Mouse (Mus musculus): ENCODE data around the gene Gpr68.

Gpr68 gene

GRCm38 (mm10) chr12:100910731-100911130 is 2.7 kb upstream of the Gpr68 start:
- DNase-seq (ENCODE audit: low spot score in 2 of 2) = no peak

- no peak for DNase-seq (ENCODE audit: low spot score in 2 of 2)
Observed at GRCm38 (mm10) chr12:100909765-100910164, 1.8 kb upstream of the Gpr68 start.

DNA sequence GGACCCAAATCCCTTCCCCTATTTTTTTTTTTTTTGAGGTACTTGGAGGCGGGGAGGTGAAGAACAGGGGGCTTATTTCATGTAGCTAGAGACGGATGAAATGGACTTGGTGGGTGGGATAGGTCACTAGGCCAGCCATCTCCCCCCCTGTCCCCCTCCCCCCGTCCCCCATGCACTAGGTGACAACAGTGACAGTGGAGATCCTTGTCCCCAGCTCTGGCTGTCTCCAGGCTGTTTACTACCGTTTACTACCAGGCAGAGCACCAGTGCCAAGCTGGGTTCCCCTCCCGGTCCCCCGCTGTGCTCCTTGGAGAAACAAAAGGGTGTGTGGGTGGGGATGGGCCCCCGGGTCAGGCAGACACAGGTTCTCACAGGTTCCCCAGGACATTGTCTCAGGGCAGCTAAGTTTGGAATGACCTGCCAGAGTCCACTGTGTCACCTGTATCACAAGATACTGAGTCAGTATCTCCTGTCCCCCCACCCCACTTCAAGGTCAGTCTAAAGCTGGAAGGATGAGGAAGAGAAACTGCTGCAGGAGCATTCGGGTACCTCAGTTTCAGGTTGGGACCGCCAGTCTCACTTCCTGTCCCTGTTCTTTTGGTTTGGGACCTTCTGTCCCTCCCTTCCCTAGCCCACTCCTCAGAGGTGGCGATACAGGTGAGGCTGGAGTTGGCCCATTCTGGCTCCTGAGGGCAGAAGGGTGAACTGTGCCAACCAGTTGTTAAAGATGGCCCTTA is 468 bp upstream of the Gpr68 start:
- DNase-seq (ENCODE audit: low spot score in 2 of 2) = no peak

DNA sequence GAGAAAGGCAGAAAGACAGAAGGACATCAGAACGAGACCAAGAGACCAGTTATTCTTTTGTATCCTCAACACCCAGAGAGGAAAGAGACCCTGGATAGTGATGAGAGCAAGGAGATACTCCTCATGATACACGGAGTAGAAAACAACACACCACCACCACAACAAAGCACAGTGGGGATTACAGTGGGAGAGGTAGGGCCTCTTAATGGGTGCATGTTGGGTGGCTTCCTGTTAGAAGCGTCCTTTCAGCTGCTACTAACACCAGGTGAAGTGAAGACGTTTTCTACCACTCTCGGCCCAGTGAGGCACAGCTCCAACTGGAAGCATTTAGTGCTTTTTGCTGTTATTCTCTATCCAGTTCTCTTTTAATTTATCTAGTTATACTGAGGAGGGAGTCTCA is 1.1 kb downstream of the Gpr68 start:
- no peak for DNase-seq (ENCODE audit: low spot score in 2 of 2)

GRCm38 (mm10) chr12:100903761-100904160 is 4.2 kb downstream of the Gpr68 start:
- DNase-seq (ENCODE audit: low spot score in 2 of 2) = peak in 1 of 2 experiments; percentile 40

- no peak for DNase-seq (ENCODE audit: low spot score in 2 of 2)
Observed at GRCm38 (mm10) chr12:100901386-100901785, 6.6 kb downstream of the Gpr68 start.

DNA sequence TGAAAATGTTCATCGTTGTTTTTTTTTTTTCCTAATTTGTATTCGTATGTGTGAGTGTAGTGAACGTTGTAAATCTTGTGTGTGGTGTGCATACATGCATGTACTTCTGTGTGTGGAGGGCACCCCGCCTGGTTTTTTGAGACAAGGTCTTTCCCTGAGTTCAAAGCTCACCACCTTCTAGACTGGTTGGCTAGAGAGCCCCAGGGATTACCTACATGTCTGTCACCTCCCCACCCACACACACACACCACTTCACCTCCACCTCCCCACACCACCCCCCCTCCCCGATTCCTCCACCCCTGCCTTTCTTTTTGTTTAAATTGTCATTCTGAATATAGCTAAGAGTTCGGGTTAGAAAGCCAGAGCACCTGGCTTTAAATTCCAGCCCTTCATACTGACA is 7.1 kb downstream of the Gpr68 start:
- no peak for DNase-seq (ENCODE audit: low spot score in 2 of 2)

GRCm38 (mm10) chr12:100899111-100899640 is 8.8 kb downstream of the Gpr68 start:
- no peak for DNase-seq (ENCODE audit: low spot score in 2 of 2)

DNA sequence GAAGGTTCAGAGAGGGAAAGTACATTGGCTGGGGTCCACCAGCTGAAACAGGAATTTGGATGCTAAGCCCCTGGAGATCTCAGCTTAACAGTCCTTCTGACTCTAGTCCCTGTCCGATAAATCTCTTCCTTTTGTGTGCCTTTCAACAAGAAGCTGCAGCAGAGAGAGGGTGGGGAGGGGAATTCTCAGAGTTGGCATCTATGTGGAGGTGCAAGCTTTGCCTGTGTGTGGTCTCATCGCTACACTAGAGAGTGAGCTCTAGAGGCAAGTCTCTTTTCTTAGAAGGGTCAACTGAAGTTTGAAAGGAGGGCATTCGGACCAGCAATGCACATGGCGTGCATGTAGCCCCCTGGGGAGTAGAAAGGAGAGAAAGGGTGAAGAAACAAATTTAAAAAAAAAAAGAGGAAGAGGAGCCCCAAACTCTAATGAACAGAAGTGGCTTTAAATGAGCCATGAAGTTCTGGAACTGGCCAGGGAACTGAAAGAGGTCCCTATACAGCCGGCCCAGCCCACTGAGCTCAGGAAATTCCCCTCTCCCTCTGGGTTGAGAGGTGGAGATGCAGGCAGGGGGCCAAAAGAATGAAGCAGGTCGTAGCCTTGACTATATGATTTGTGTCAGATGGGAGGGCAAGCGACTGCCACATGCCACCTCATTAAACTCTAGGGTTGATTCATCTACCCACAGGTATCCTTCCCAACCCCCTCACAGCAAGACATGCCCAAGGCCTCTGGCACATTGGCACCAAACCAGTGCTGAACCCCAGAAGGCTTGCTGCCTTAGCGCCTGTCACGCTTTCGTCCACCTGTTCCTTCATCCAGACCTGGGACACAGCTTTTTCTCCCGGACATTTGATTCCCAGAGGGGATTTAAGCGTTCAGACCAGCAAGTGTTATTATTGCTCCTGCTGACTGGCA is 10.0 kb downstream of the Gpr68 start:
- no peak for DNase-seq (ENCODE audit: low spot score in 2 of 2)

GRCm38 (mm10) chr12:100896661-100897060 is 11.3 kb downstream of the Gpr68 start:
- no peak for DNase-seq (ENCODE audit: low spot score in 2 of 2)

DNA sequence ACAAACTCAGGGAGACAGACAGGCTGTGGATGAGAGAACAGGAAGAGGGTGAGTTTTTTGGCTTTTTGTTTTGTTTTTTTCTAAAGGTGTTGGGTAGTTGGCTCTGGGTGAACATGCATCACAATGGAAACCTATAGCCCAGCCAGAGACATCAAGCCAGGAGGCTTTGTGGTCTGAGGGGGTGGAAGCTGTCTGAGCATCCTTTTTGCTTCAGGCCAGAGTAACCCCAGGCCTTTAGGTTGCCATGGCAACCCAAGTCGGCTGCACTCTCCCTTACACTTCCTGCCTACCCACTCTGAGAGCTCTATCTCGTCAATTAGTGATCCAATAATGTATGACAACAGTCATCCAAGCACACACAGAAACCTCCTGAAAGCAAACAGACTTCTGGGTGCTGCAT is 12.5 kb downstream of the Gpr68 start:
- DNase-seq (ENCODE audit: low spot score in 2 of 2) = no peak

- DNase-seq (ENCODE audit: low spot score in 2 of 2) = no peak
Observed at GRCm38 (mm10) chr12:100890548-100890947, 17.4 kb downstream of the Gpr68 start.

DNA sequence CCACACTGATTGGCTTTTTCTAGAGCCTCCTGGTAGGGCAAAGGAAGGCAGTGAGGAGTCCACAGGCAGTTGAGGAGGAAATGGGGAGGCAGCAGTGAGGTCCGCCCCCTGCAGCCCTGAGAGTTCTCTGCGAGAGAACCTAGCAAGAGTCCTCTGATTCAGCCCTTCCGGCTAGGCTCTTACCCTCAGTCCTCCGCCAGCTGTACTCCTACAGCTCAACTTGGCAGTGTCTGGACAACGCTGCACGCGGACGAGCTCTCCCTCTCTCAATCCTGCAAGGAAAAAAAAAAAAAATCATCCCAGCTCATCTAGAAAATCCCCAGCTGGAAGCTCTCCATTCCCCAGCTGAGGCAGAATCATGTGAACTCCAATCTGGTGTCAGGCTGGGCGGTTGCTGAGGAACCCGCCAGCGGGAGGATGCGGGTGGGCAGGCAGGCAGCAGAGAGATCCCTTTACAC is 20.2 kb downstream of the Gpr68 start:
- no peak for DNase-seq (ENCODE audit: low spot score in 2 of 2)

GRCm38 (mm10) chr12:100886877-100887276 is 21.1 kb downstream of the Gpr68 start:
- no peak for DNase-seq (ENCODE audit: low spot score in 2 of 2)

- no peak for DNase-seq (ENCODE audit: low spot score in 2 of 2)
Observed at GRCm38 (mm10) chr12:100885585-100885984, 22.4 kb downstream of the Gpr68 start.

GRCm38 (mm10) chr12:100883168-100883567 is 24.8 kb downstream of the Gpr68 start:
- no peak for DNase-seq (ENCODE audit: low spot score in 2 of 2)

DNA sequence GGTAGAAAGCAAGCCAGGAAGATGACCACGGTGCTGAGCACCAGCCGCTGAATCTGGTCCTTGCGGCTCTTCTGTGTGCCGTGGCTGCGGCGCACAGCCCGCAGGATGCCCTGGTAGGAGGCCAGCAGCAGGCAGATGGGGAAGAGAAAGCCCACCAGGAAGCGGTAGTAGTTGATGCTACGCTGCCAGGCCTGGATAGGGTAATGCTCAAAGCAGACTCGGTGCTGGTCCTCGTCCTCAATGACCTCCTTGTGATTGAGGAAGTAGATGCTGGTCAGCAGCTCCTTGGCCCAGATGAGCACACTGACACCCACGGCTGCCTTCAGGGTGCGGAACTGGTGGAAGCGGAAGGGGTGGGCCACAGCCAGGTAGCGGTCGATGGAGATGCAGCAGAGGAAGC is 29.4 kb downstream of the Gpr68 start:
- DNase-seq (ENCODE audit: low spot score in 2 of 2) = no peak

- DNase-seq (ENCODE audit: low spot score in 2 of 2) = no peak
Observed at GRCm38 (mm10) chr12:100877936-100878335, 30.1 kb downstream of the Gpr68 start.

DNA sequence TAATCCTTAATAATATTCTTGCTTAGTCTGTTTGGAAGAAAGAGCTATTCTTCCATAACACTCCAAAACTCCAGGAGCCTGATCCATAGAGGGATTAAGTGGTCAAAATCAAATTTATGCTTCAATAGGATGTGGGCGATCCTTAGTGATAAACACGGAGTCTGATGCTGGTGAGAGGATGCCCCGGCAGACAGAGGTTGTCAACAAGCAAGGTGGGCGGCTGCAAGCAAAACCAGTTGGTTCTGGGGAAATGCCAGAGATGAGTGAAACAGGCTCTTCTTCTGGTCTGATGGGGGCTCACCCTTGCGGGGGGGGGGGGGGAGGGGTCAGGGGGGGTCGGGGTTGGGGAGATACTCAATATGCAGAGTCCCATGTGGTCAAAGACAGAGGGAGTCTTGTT is 32.0 kb downstream of the Gpr68 start:
- no peak for DNase-seq (ENCODE audit: low spot score in 2 of 2)

GRCm38 (mm10) chr12:100875553-100875952 is 32.4 kb downstream of the Gpr68 start:
- no peak for DNase-seq (ENCODE audit: low spot score in 2 of 2)

DNA sequence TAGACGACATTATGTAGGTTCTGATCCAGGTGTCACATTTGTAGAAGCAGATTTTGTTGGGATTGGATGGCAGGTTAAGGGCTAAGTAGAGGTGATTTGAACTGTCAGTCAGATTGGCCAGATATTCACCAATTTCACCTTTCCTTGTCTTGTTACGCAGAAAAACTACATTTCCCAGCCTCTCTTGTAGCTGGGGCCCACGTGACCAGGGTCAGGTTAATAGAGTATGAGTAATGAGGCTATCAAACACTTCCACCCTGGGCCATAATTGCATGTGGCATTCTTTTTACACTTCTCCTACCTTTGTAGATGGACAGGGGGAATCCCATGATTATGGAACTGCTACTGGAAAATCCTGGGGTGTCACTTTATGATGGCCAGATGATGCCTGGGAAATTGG is 34.4 kb downstream of the Gpr68 start:
- DNase-seq (ENCODE audit: low spot score in 2 of 2) = no peak

DNA sequence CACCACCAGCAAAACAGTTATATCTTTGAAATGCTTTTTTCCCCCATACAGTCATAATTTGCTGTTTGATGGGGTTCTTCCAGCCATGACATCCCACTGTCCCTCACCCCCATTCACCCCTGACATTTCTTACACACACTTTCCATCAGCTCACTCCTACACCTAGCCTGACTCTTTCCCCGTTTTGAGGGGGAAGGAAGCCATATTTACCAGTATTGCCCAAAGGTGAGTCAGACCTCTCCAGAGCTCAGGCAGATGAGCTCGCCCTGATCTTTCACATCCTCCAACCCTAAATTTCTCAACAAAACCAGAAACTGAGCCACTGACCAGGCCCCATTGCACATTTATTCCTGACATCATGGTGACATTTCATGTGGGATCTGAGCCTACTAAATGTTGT is 36.2 kb downstream of the Gpr68 start:
- DNase-seq (ENCODE audit: low spot score in 2 of 2) = no peak

- no peak for DNase-seq (ENCODE audit: low spot score in 2 of 2)
Observed at GRCm38 (mm10) chr12:100871234-100871633, 36.8 kb downstream of the Gpr68 start.

All from spleen, postnatal 10 days (tissue).